Mouse (Mus musculus): ENCODE results near the gene Btnl4. TPM values are rescaled to one million over a fixed set of nuclear protein-coding genes. Genes with fewer than 3 reads are reported as not detected.
"Not testable (repeated sequence)": the region's sequence is repeated elsewhere in the genome, so short reads cannot be mapped to it uniquely, and the experiment has no call there.

Gene Btnl4
- polyA plus RNA-seq, 1 experiment from 2014 or later: not detected

- no peak overlapping the region for H3K27ac ChIP-seq
- no peak overlapping the region for H3K4me2 ChIP-seq (replicated peaks)
- H3K27me3 ChIP-seq: no peaks in the 10 kb centered on the region
- no peaks in the 10 kb centered on the region for H3K36me3 ChIP-seq
- no peaks in the 10 kb centered on the region for H3K9me3 ChIP-seq
- no peak overlapping the region for H3K9ac ChIP-seq
- H3K4me1 ChIP-seq: no peaks in the 10 kb centered on the region
- 75% methylated on average over 1 of the region's 2 CpGs for whole genome bisulfite sequencing
- no peak overlapping the region for H3K4me3 ChIP-seq
- ATAC-seq (ENCODE audit: low FRiP score, low read depth): no peak
These were observed 691 bp downstream of the Btnl4 start for GRCm38 (mm10) chr17:34476427-34476826.

- no peak overlapping the region for H3K4me2 ChIP-seq (replicated peaks)
- no peaks in the 10 kb centered on the region; the same call in 1 of the 2 replicates for H3K27me3 ChIP-seq
- no peaks in the 10 kb centered on the region for H3K4me1 ChIP-seq
- WGBS: 86% methylated on average over 3 of the region's 3 CpGs
- no peak for ATAC-seq (ENCODE audit: low FRiP score, low read depth)
- no peaks in the 10 kb centered on the region for H3K36me3 ChIP-seq
- no peak overlapping the region for H3K27ac ChIP-seq
- H3K9ac ChIP-seq: no peak overlapping the region
- no peaks in the 10 kb centered on the region for H3K9me3 ChIP-seq
- H3K4me3 ChIP-seq: no peak overlapping the region
These were observed 2.1 kb downstream of the Btnl4 start for GRCm38 (mm10) chr17:34475060-34475459.

GRCm38 (mm10) chr17:34470491-34470890, 6.6 kb downstream of the Btnl4 start:
- no peak overlapping the region for H3K9ac ChIP-seq
- H3K4me1 ChIP-seq: no peaks in the 10 kb centered on the region
- H3K9me3 ChIP-seq: no peaks in the 10 kb centered on the region
- 89% methylated on average over 2 of the region's 2 CpGs for WGBS
- H3K27ac ChIP-seq: no peak overlapping the region
- no peak overlapping the region for H3K4me2 ChIP-seq (replicated peaks)
- H3K36me3 ChIP-seq: no peaks in the 10 kb centered on the region
- ATAC-seq (ENCODE audit: low FRiP score, low read depth): no peak
- no peaks in the 10 kb centered on the region; the same call in 1 of the 2 replicates for H3K27me3 ChIP-seq
- H3K4me3 ChIP-seq: no peak overlapping the region

- H3K9ac ChIP-seq; H3K9me3 ChIP-seq; H3K4me1 ChIP-seq; H3K27ac ChIP-seq; ATAC-seq (ENCODE audit: low FRiP score, low read depth); H3K4me3 ChIP-seq; H3K4me2 ChIP-seq (replicated peaks); H3K36me3 ChIP-seq; H3K27me3 ChIP-seq: not testable (repeated sequence)
These were observed 11.2 kb downstream of the Btnl4 start for GRCm38 (mm10) chr17:34465906-34466305.

- no peak overlapping the region; the same call in 1 of the 2 replicates for H3K27ac ChIP-seq
- H3K9me3 ChIP-seq: no peaks in the 10 kb centered on the region
- H3K9ac ChIP-seq: no peak overlapping the region
- peaks cover 13% of the 10 kb centered on the region for H3K27me3 ChIP-seq
- no peaks in the 10 kb centered on the region for H3K4me1 ChIP-seq
- no peak overlapping the region for H3K4me2 ChIP-seq (replicated peaks)
- H3K36me3 ChIP-seq: no peaks in the 10 kb centered on the region
- no peak overlapping the region for H3K4me3 ChIP-seq
- WGBS: 84% methylated on average over 3 of the region's 3 CpGs
- no peak for ATAC-seq (ENCODE audit: low FRiP score, low read depth)
These were observed 17.9 kb downstream of the Btnl4 start for GRCm38 (mm10) chr17:34459255-34459654.

GRCm38 (mm10) chr17:34457668-34458067, 19.4 kb downstream of the Btnl4 start:
- ATAC-seq (ENCODE audit: low FRiP score, low read depth): no peak
- Histone ChIP-seq H3K4me1 (0 out of 2 replicates have a peak, but pooled peaks cover 2% of the 10 kb centered on the region), H3K4me2 (replicated peaks) (no peak overlapping the region), H3K36me3 (no peaks in the 10 kb centered on the region), H3K9me3 (no peaks in the 10 kb centered on the region), H3K4me3 (no peak overlapping the region), H3K27ac (no peak overlapping the region), H3K9ac (no peak overlapping the region), H3K27me3 (peaks cover 13% of the 10 kb centered on the region)
- 78% methylated on average over 4 of the region's 4 CpGs for WGBS

- Histone ChIP-seq H3K36me3 (no peaks in the 10 kb centered on the region), H3K27ac (no peak overlapping the region), H3K9me3 (no peaks in the 10 kb centered on the region), H3K27me3 (0 out of 2 replicates have a peak, but pooled peaks cover 3% of the 10 kb centered on the region), H3K4me2 (replicated peaks) (no peak overlapping the region), H3K4me1 (peaks cover 11% of the 10 kb centered on the region; the same call in 1 of the 2 replicates), H3K9ac (no peak overlapping the region), H3K4me3 (no peak overlapping the region)
- 46% methylated on average over 6 of the region's 6 CpGs for WGBS
- ATAC-seq (ENCODE audit: low FRiP score, low read depth): no peak
These were observed 28.6 kb downstream of the Btnl4 start for GRCm38 (mm10) chr17:34448473-34449041.

- H3K4me2 ChIP-seq (replicated peaks): no peak overlapping the region
- no peaks in the 10 kb centered on the region for H3K4me1 ChIP-seq
- WGBS: 82% methylated on average over 7 of the region's 7 CpGs
- no peak overlapping the region for H3K4me3 ChIP-seq
- no peak overlapping the region for H3K27ac ChIP-seq
- H3K9me3 ChIP-seq: no peaks in the 10 kb centered on the region
- H3K27me3 ChIP-seq: no peaks in the 10 kb centered on the region
- no peaks in the 10 kb centered on the region for H3K36me3 ChIP-seq
- H3K9ac ChIP-seq: no peak overlapping the region
- ATAC-seq (ENCODE audit: low FRiP score, low read depth): no peak
These were observed 35.1 kb downstream of the Btnl4 start for GRCm38 (mm10) chr17:34441990-34442389.

- H3K4me2 ChIP-seq (replicated peaks): no peak overlapping the region
- no peak overlapping the region for H3K4me3 ChIP-seq
- no peak overlapping the region for H3K27ac ChIP-seq
- H3K4me1 ChIP-seq: no peaks in the 10 kb centered on the region
- no peaks in the 10 kb centered on the region for H3K9me3 ChIP-seq
- H3K27me3 ChIP-seq: no peaks in the 10 kb centered on the region
- ATAC-seq (ENCODE audit: low FRiP score, low read depth): no peak
- H3K9ac ChIP-seq: no peak overlapping the region
- WGBS: 39% methylated on average over 3 of the region's 3 CpGs
- H3K36me3 ChIP-seq: no peaks in the 10 kb centered on the region
These were observed 37.3 kb downstream of the Btnl4 start for GRCm38 (mm10) chr17:34439795-34440194.

GRCm38 (mm10) chr17:34438588-34438987, 38.5 kb downstream of the Btnl4 start:
- Histone ChIP-seq H3K9me3 (no peaks in the 10 kb centered on the region), H3K36me3 (no peaks in the 10 kb centered on the region), H3K4me2 (replicated peaks) (no peak overlapping the region), H3K27me3 (no peaks in the 10 kb centered on the region), H3K4me1 (no peaks in the 10 kb centered on the region), H3K9ac (no peak overlapping the region), H3K4me3 (no peak overlapping the region), H3K27ac (no peak overlapping the region)
- 41% methylated on average over 1 of the region's 1 CpGs for WGBS
- ATAC-seq (ENCODE audit: low FRiP score, low read depth): no peak

- H3K27ac ChIP-seq: no peak overlapping the region
- no peak for ATAC-seq (ENCODE audit: low FRiP score, low read depth)
These were observed 39.5 kb downstream of the Btnl4 start for GRCm38 (mm10) chr17:34437606-34438005.

GRCm38 (mm10) chr17:34437120-34437519, 40.0 kb downstream of the Btnl4 start:
- 50% methylated on average over 4 of the region's 4 CpGs for WGBS
- no peaks in the 10 kb centered on the region for H3K4me1 ChIP-seq
- ATAC-seq (ENCODE audit: low FRiP score, low read depth): no peak
- H3K4me3 ChIP-seq: no peak overlapping the region
- H3K9me3 ChIP-seq: no peaks in the 10 kb centered on the region
- no peaks in the 10 kb centered on the region for H3K27me3 ChIP-seq
- no peak overlapping the region for H3K9ac ChIP-seq
- no peaks in the 10 kb centered on the region for H3K36me3 ChIP-seq
- H3K27ac ChIP-seq: no peak overlapping the region
- no peak overlapping the region for H3K4me2 ChIP-seq (replicated peaks)

More at GRCm38 (mm10) chr17:34437606-34438005, 39.5 kb downstream of the Btnl4 start:
- Histone ChIP-seq H3K9ac (no peak overlapping the region; the same call in 1 of the 2 replicates), H3K9me3 (no peaks in the 10 kb centered on the region), H3K4me3 (no peak overlapping the region), H3K36me3 (no peaks in the 10 kb centered on the region), H3K4me1 (no peaks in the 10 kb centered on the region), H3K27me3 (no peaks in the 10 kb centered on the region), H3K4me2 (replicated peaks) (no peak overlapping the region)
- 62% methylated on average over 7 of the region's 7 CpGs for WGBS

GRCm38 (mm10) chr17:34427597-34427996, 49.5 kb downstream of the Btnl4 start:
- no peak overlapping the region for H3K27ac ChIP-seq
- no peaks in the 10 kb centered on the region for H3K9me3 ChIP-seq
- no peak for ATAC-seq (ENCODE audit: low FRiP score, low read depth)
- no peaks in the 10 kb centered on the region for H3K27me3 ChIP-seq
- H3K4me3 ChIP-seq: no peak overlapping the region
- no peak overlapping the region for H3K4me2 ChIP-seq (replicated peaks)
- H3K4me1 ChIP-seq: no peaks in the 10 kb centered on the region
- H3K36me3 ChIP-seq: no peaks in the 10 kb centered on the region
- no peak overlapping the region for H3K9ac ChIP-seq

Data from limb, embryonic 13.5 days (tissue).